ENCODE assay signal across 8 mouse cellular contexts in genomic region chr19:37692879-37693278, GRCm38 (mm10). TPM values are rescaled to one million over a fixed set of nuclear protein-coding genes. Genes with fewer than 3 reads are reported as not detected.
A peak's percentile ranks its signal among the peaks of the same experiment; 100 is the strongest.
DNase-seq lines count a peak whose midpoint lies in the region; ATAC-seq and TF ChIP-seq lines count a peak whose summit lies in the region.

No protein-coding gene starts in this region.

- peak overlapping the region; percentile 39 for H3K4me3 ChIP-seq in kidney, embryonic 15.5 days (replicated peaks)
- H3K4me3 ChIP-seq in embryonic facial prominence, embryonic 15.5 days (replicated peaks): peak overlapping the region; percentile 35
- H3K4me3 ChIP-seq in limb, embryonic 11.5 days (ENCODE audit: low read depth, low read length): peak overlapping the region; percentile 23
- H3K4me3 ChIP-seq in olfactory bulb, adult 2 months (ENCODE audit: insufficient read depth, low read depth, low read length): peak overlapping the region; percentile 37
- no peak overlapping the region for H3K4me3 ChIP-seq in cerebellum, adult 2 months (replicated peaks; ENCODE audit: insufficient read depth, low read depth, low read length)

- no peak overlapping the region for H3K9ac ChIP-seq in kidney, embryonic 15.5 days
- H3K9ac ChIP-seq in embryonic facial prominence, embryonic 15.5 days: no peak overlapping the region
- no peak overlapping the region for H3K9ac ChIP-seq in limb, embryonic 11.5 days (ENCODE audit: low read length)

- H3K36me3 ChIP-seq in kidney, embryonic 15.5 days: no peaks in the 10 kb centered on the region
- no peaks in the 10 kb centered on the region for H3K36me3 ChIP-seq in embryonic facial prominence, embryonic 15.5 days
- no peaks in the 10 kb centered on the region for H3K36me3 ChIP-seq in limb, embryonic 11.5 days (ENCODE audit: control insufficient read depth, insufficient read depth, low read length)

- H3K27me3 ChIP-seq in kidney, embryonic 15.5 days: peaks cover 100% of the 10 kb centered on the region
- H3K27me3 ChIP-seq in embryonic facial prominence, embryonic 15.5 days: peaks cover 100% of the 10 kb centered on the region
- H3K27me3 ChIP-seq in limb, embryonic 11.5 days (ENCODE audit: control insufficient read depth, insufficient read depth, low read length): peaks cover 100% of the 10 kb centered on the region
- peaks cover 2% of the 10 kb centered on the region; the same call in 1 of the 2 replicates for H3K27me3 ChIP-seq in cerebellum, adult 2 months (ENCODE audit: control insufficient read depth, insufficient read depth, low read length)

- no peak for DNase-seq in kidney, adult 8-10 months
- DNase-seq in Muller cell, postnatal 12 days (ENCODE audit: inconsistent ontology term): peak; percentile 67
- peak; percentile 78 for DNase-seq in limb, embryonic 11.5 days (ENCODE audit: low spot score)
- DNase-seq in cerebellum, adult 2 months: no peak
- DNase-seq in gastrocnemius, postnatal 36 days: no peak

- peaks cover 48% of the 10 kb centered on the region for H3K4me1 ChIP-seq in kidney, embryonic 15.5 days
- H3K4me1 ChIP-seq in embryonic facial prominence, embryonic 15.5 days: peaks cover 35% of the 10 kb centered on the region
- H3K4me1 ChIP-seq in limb, embryonic 11.5 days (ENCODE audit: control insufficient read depth, insufficient read depth, low read length): peaks cover 13% of the 10 kb centered on the region
- peaks cover 23% of the 10 kb centered on the region for H3K4me1 ChIP-seq in olfactory bulb, adult 2 months (ENCODE audit: control insufficient read depth, insufficient read depth, low read length)
- H3K4me1 ChIP-seq in cerebellum, adult 2 months (ENCODE audit: control insufficient read depth, insufficient read depth, low read length): no peaks in the 10 kb centered on the region

- WGBS in kidney, embryonic 15.5 days: under 1% methylated on average over 40 of the region's 40 CpGs
- WGBS in embryonic facial prominence, embryonic 15.5 days: under 1% methylated on average over 40 of the region's 40 CpGs
- under 1% methylated on average over 40 of the region's 40 CpGs for WGBS in limb, embryonic 11.5 days
- WGBS in olfactory bulb, adult 2 months: 3% methylated on average over 40 of the region's 40 CpGs
- 1% methylated on average over 40 of the region's 40 CpGs for WGBS in cerebellum, adult 2 months

- no peaks in the 10 kb centered on the region; the same call in 1 of the 2 replicates for H3K9me3 ChIP-seq in kidney, embryonic 15.5 days (replicated peaks)
- no peaks in the 10 kb centered on the region for H3K9me3 ChIP-seq in embryonic facial prominence, embryonic 15.5 days (replicated peaks)
- H3K9me3 ChIP-seq in limb, embryonic 11.5 days (ENCODE audit: control insufficient read depth, low read length): no peaks in the 10 kb centered on the region

- intact Hi-C loops in gastrocnemius, postnatal 36 days (cut with DNase I): no loop called here

- no peak overlapping the region for H3K27ac ChIP-seq in kidney, embryonic 15.5 days
- H3K27ac ChIP-seq in embryonic facial prominence, embryonic 15.5 days (replicated peaks): no peak overlapping the region
- no peak overlapping the region for H3K27ac ChIP-seq in limb, embryonic 11.5 days (replicated peaks; ENCODE audit: low read depth, low read length)
- no peak overlapping the region for H3K27ac ChIP-seq in olfactory bulb, adult 2 months (ENCODE audit: insufficient read depth, low read depth, low read length)
- H3K27ac ChIP-seq in cerebellum, adult 2 months (ENCODE audit: insufficient read depth, low read length): no peak overlapping the region

- TF ChIP-seq POLR2A in olfactory bulb, adult 2 months (IDR thresholded peaks at IDR 0.05; ENCODE audit: insufficient read depth, low read depth, low read length): no peak
- no peak for TF ChIP-seq POLR2A in cerebellum, adult 2 months (IDR thresholded peaks at IDR 0.05; ENCODE audit: borderline replicate concordance, insufficient read depth, low read length)

- H3K4me2 ChIP-seq in kidney, embryonic 15.5 days: peak overlapping the region; percentile 62
- peak overlapping the region; percentile 57 for H3K4me2 ChIP-seq in embryonic facial prominence, embryonic 15.5 days (replicated peaks)
- H3K4me2 ChIP-seq in limb, embryonic 11.5 days (ENCODE audit: low read depth, severe bottlenecking): peak overlapping the region; percentile 55

- no peak for TF ChIP-seq CTCF in olfactory bulb, adult 2 months (IDR thresholded peaks at IDR 0.05; ENCODE audit: insufficient read depth, low read depth, low read length)
- TF ChIP-seq CTCF in cerebellum, adult 2 months (IDR thresholded peaks at IDR 0.05; ENCODE audit: borderline replicate concordance, insufficient read depth, low read depth, low read length): no peak

- peak; percentile 40 for ATAC-seq in kidney, embryonic 15.5 days (replicated peaks; ENCODE audit: low FRiP score)
- ATAC-seq in embryonic facial prominence, embryonic 15.5 days (ENCODE audit: insufficient number of reproducible peaks, low FRiP score, low TSS enrichment, low read depth): no peak
- peak; percentile 41; the same call in 1 of the 2 replicates for ATAC-seq in limb, embryonic 11.5 days (ENCODE audit: insufficient number of reproducible peaks, low FRiP score, low TSS enrichment, low read depth)

RNA-seq across cellular contexts. Expression of gene Cyp26a1, which starts 4.7 kb away (rescaled TPM):
- polyA plus RNA-seq in kidney, embryonic 15.5 days (2015; fragmentation: Nextera tagmentation; extraction: Ambion mirVana): 2.2 and 3.2 TPM in 2 replicates
- polyA plus RNA-seq in embryonic facial prominence, embryonic 15.5 days (2015; fragmentation: Nextera tagmentation; extraction: Ambion mirVana): 3.6 and 4.6 TPM in 2 replicates
- 3.3 and 5.0 TPM in 2 replicates for polyA plus RNA-seq in limb, embryonic 11.5 days (2014; fragmentation: Nextera tagmentation; extraction: Ambion mirVana)
- not detected in 2 replicates for polyA plus RNA-seq in olfactory bulb, adult 2 months (2012; ENCODE audit: insufficient read depth, insufficient read length, low replicate concordance, missing spikeins)
- not detected in 2 replicates for polyA plus RNA-seq in cerebellum, adult 2 months (2012; rRNA removed)
- total RNA-seq in gastrocnemius, postnatal 36 days (2021): under 1 TPM in 1 of 2 experiments, not detected in 1; 0.13 TPM

RNA-seq across cellular contexts. Expression of gene Cyp26c1, which starts 7.5 kb away (rescaled TPM):
- polyA plus RNA-seq in kidney, embryonic 15.5 days (2015; fragmentation: Nextera tagmentation; extraction: Ambion mirVana): not detected in 2 replicates
- polyA plus RNA-seq in embryonic facial prominence, embryonic 15.5 days (2015; fragmentation: Nextera tagmentation; extraction: Ambion mirVana): 1.2 and 2.0 TPM in 2 replicates
- polyA plus RNA-seq in limb, embryonic 11.5 days (2014; fragmentation: Nextera tagmentation; extraction: Ambion mirVana): 0.21 TPM in 1 of 2 replicates, not detected in the other
- not detected in 2 replicates for polyA plus RNA-seq in olfactory bulb, adult 2 months (2012; ENCODE audit: insufficient read depth, insufficient read length, low replicate concordance, missing spikeins)
- polyA plus RNA-seq in cerebellum, adult 2 months (2012; rRNA removed): not detected in 2 replicates
- total RNA-seq in gastrocnemius, postnatal 36 days (2021): not detected

Comparison
In these comparisons a context has a peak if more than half of its experiments do, and no peak if none do; other contexts are left out.
1. DNase-seq: peak in Muller cell, postnatal 12 days (single experiment) and limb, embryonic 11.5 days (single experiment); none in kidney, adult 8-10 months (0 of 2), cerebellum, adult 2 months (0 of 2) and gastrocnemius, postnatal 36 days (0 of 2).
2. Peak in every context shown above with its lines, with median percentiles within 50 percentile points of each other: H3K4me2 ChIP-seq.